Mouse (Mus musculus) embryonic facial prominence, embryonic 11.5 days (tissue): ENCODE measurements around the gene Gm21976. TPM values are rescaled to one million over a fixed set of nuclear protein-coding genes. Genes with fewer than 3 reads are reported as not detected.

Source experiments
- ATAC-seq: fragments of 200-750 bp; cut with Nextera tagmentation; replicated peaks from 2 replicates; pipeline ENCODE4 v1.8.0; 2017; ENCODE audit warnings: low read depth; ENCODE audit not compliant: insufficient number of reproducible peaks, low FRiP score, low TSS enrichment
- DNase-seq: peaks from one replicate; pipeline ENCODE4 v3.0.0-alpha.2; 2015; ENCODE audit warnings: low spot score
- H3K27ac ChIP-seq: fragments of 300-500 bp; sonication (generic); replicated peaks from 2 replicates; pipeline ENCODE4 v1.5.1; 2014; ENCODE audit warnings: mild to moderate bottlenecking, low read depth, low read length, control low read depth
- H3K27me3 ChIP-seq: fragments of 300-500 bp; sonication (generic); 2 replicates; pipeline ENCODE4 v1.6.1; 2014; ENCODE audit warnings: mild to moderate bottlenecking, low read length, moderate library complexity, mixed read lengths; ENCODE audit not compliant: control insufficient read depth, insufficient read depth
- H3K36me3 ChIP-seq: fragments of 300-500 bp; sonication (generic); replicated peaks from 2 replicates; pipeline ENCODE4 v1.6.1; 2014; ENCODE audit warnings: low read depth, mild to moderate bottlenecking, low read length, moderate library complexity, mixed read lengths; ENCODE audit not compliant: control insufficient read depth, insufficient read depth
- H3K4me1 ChIP-seq: fragments of 300-500 bp; sonication (generic); 2 replicates; pipeline ENCODE4 v1.6.1; 2014; ENCODE audit warnings: low read length, mixed read lengths; ENCODE audit not compliant: control insufficient read depth, insufficient read depth
- H3K4me2 ChIP-seq: fragments of 300-500 bp; sonication (generic); 2 replicates; pipeline ENCODE4 v1.6.1; 2014; ENCODE audit warnings: low read depth, mild to moderate bottlenecking, control low read depth, low read length, moderate library complexity
- H3K4me3 ChIP-seq: fragments of 300-500 bp; sonication (generic); 2 replicates; pipeline ENCODE4 v1.5.1; 2014; ENCODE audit warnings: low read depth, low read length, control low read depth
- H3K9ac ChIP-seq: fragments of 300-500 bp; sonication (generic); replicated peaks from 2 replicates; pipeline ENCODE4 v1.6.1; 2014; ENCODE audit warnings: mild to moderate bottlenecking, control low read depth, low read length
- H3K9me3 ChIP-seq: fragments of 300-500 bp; sonication (generic); replicated peaks from 2 replicates; pipeline ENCODE4 v1.6.1; 2016; ENCODE audit warnings: mild to moderate bottlenecking, low read length, inconsistent platforms, mixed read lengths; ENCODE audit not compliant: control insufficient read depth
- WGBS: fragments of 180-500 bp; shearing (Covaris S2); extraction: QIAGEN DNeasy Blood & Tissue Kit; methylation state at CpG from one replicate; pipeline ENCODE4 v1.1.7; 2014; 5-methylcytosine and 5-hydroxymethylcytosine counted together
- polyA plus RNA-seq: library from polyadenylated mRNA; unstranded; fragments of >200 nt; fragmentation: Nextera tagmentation; extraction: Ambion mirVana; gene quantifications from 2 replicates; pipeline ENCODE4 v1.2.1, GENCODE M21; 2014

Gm21976 gene
- polyA plus RNA-seq = not detected in 2 replicates

DNA sequence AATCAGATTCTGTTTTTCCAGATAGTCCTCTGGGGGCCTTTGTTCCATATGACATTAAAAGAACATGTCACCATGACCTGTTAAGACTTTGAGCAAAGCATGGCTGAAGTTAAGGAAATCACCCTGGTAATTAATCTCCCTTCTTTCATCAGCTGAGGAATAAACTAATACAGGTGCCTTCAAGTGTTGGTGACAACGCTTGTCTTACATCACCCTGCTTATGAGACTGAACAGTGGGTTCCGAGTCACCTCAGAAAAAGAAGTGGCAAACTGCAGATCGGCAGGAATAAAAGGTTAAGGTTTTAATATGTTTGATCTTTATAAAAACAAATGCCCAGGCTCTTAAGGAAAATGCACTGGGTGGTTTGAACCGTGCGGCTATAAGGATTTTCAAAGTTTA lies at the start of gene Gm21976:
Gm21976 (plus strand) TSS at position 202 of the 400 bp plus-strand sequence.
- no peak within 1 kb of the TSS for H3K27ac ChIP-seq
- H3K4me2 ChIP-seq = no peak within 1 kb of the TSS
- H3K9me3 ChIP-seq = no peaks in the 10 kb centered on the region
- no peak within 1 kb of the TSS for H3K9ac ChIP-seq
- 89% methylated on average over 5 of the region's 5 CpGs for WGBS
- no peaks in the 10 kb centered on the region for H3K27me3 ChIP-seq
- H3K36me3 ChIP-seq = no peaks in the 10 kb centered on the region
- H3K4me1 ChIP-seq = no peaks in the 10 kb centered on the region
- DNase-seq (no peak), ATAC-seq (no peak)
- H3K4me3 ChIP-seq = no peak within 1 kb of the TSS

- H3K4me3 ChIP-seq = no peak overlapping the region
- ATAC-seq = no peak
- no peaks in the 10 kb centered on the region for H3K4me1 ChIP-seq
- H3K4me2 ChIP-seq = no peak overlapping the region
- no peak for DNase-seq
- H3K36me3 ChIP-seq = no peaks in the 10 kb centered on the region
- H3K27me3 ChIP-seq = no peaks in the 10 kb centered on the region
- WGBS = 79% methylated on average over 1 of the region's 1 CpGs
- no peaks in the 10 kb centered on the region for H3K9me3 ChIP-seq
- no peak overlapping the region for H3K27ac ChIP-seq
- no peak overlapping the region for H3K9ac ChIP-seq
These were observed 49.2 kb upstream of the Gm21976 start for GRCm38 (mm10) chr13:98230511-98230910.

DNA sequence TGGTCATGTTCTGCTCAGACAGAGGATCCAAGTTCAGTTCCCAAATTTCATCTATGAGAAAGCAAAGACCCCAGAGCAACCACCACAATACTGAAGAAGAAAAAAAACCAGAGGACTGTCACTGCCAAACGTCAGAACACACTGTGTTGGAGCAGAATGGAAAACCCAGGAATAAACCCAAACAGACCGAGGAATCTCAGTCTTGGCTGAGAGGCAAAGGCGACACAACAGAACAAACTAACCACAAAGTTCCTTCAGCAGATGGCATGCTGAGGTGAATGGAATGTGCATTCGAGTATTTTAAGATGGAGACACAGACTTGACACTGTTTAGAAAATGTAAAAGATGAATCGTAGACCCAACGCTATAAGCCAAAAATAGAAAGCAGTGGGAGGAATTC lies 44.2 kb upstream of the Gm21976 start:
- ATAC-seq (no peak), DNase-seq (no peak)
- no peaks in the 10 kb centered on the region for H3K9me3 ChIP-seq
- no peak overlapping the region for H3K27ac ChIP-seq
- 78% methylated on average over 6 of the region's 6 CpGs for WGBS
- H3K36me3 ChIP-seq = no peaks in the 10 kb centered on the region
- H3K4me3 ChIP-seq = no peak overlapping the region
- H3K27me3 ChIP-seq = no peaks in the 10 kb centered on the region
- no peaks in the 10 kb centered on the region for H3K4me1 ChIP-seq
- no peak overlapping the region for H3K9ac ChIP-seq
- no peak overlapping the region for H3K4me2 ChIP-seq

DNA sequence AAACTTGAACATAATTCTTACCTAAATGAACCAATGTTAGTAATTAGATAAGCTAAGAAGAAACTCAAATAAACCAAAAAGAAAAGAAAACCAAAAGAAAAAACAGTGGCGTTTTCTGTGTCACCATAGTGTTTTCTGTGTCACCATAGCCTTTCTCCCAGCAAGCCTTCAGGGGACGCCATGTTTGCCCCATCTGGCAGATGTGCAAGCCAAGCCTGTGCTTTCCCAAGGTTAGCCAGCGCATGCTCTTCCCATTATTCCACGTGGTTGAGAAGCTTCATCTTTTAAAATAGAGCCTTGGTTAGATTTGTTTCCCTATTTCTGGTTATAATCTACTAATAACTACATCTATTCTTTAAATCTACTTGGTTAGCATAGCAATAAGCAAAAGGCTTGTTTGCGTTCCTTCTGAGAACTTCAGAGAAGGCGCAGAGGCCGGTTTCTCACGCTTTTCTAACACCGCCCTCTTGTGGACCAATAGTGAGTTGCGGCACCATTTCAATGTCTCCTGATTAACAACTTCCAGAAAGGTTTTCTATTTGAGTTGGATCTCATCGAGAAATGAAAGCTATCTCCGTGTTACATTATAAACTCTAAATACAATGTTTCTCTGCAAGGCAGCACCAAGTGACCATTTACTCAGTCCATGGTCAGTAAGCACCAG lies 39.6 kb upstream of the Gm21976 start:
- H3K27ac ChIP-seq = no peak overlapping the region
- ATAC-seq (no peak), DNase-seq (peak; percentile 89)
- WGBS = 20% methylated on average over 12 of the region's 12 CpGs
- no peak overlapping the region for H3K4me3 ChIP-seq
- H3K9me3 ChIP-seq = no peaks in the 10 kb centered on the region
- no peaks in the 10 kb centered on the region for H3K4me1 ChIP-seq
- no peaks in the 10 kb centered on the region for H3K27me3 ChIP-seq
- H3K9ac ChIP-seq = no peak overlapping the region
- H3K36me3 ChIP-seq = no peaks in the 10 kb centered on the region
- no peak overlapping the region for H3K4me2 ChIP-seq

DNA sequence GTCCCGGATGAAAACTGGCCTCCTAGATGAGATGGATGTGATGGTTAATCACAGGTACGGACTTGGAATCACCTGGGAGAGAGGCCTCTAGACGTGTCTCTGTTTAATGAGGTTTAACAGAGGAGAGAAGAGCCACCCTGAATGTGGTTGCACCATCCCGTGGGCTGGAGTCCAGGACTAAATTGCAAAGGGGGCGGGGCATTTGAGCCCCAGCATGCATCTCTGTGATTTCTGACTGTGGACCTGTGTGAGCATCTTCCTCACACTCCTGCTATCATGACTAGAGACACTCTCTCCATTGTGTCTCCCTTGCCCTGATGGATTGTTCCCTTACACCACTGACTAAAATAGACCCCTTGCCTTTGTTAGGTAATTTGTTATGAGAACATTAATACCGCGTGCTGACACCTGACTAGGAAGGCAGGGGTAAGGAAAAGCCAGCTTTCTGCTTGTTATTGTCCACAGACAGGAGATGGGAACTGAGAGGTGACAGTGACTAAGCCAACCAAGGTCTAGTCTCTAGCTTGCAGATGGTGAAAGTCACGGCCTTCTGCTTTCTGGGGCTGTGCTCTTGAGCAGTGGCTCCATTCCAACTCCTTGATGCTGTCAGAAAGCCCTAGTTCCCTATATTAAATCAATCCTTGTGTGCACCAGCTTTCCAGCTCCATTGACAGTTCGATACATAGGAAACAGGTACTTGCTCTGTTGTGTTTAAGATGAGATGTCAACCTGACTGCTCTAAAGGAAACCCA lies 38.0 kb upstream of the Gm21976 start:
- no peak overlapping the region for H3K27ac ChIP-seq
- no peaks in the 10 kb centered on the region for H3K9me3 ChIP-seq
- ATAC-seq (no peak), DNase-seq (no peak)
- H3K4me1 ChIP-seq = no peaks in the 10 kb centered on the region
- no peaks in the 10 kb centered on the region for H3K36me3 ChIP-seq
- H3K4me2 ChIP-seq = no peak overlapping the region
- 74% methylated on average over 9 of the region's 9 CpGs for WGBS
- no peak overlapping the region for H3K4me3 ChIP-seq
- H3K9ac ChIP-seq = no peak overlapping the region
- no peaks in the 10 kb centered on the region for H3K27me3 ChIP-seq

DNA sequence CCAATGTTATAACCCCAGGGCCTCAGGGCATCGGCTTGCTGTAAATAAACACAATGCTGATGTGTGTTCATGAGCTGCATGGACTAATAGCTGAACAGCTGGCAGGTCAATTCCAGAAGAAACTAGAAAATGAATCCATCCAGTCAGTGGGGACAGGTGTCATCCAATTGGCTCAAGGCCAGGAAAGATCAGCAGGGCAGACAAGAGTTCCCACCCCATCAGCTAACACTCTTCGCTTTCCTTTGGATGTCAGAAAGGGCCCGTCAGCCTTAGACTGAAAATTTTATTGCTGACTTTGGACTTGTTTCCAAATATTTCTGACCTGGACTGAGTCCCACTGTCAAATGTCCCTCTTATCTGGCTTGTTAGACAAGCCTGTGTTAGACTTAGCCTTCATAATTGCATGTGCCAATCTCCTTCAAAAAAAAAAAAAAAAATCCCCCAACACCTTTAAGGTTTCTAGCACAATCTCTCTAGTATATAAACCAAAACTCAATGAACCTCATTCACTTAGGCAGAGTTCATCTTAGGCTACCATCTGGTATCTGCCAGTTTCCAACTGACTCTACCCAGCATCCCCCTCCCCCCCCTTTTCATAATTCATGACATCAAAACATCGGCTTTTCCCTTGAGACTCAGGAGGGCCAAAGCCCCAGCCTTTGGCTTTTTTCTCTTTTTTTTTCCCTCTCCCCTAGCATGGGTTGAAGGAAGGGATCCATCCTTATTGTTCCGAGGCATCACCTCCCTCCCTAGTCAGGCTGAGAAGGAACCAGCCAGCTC lies 34.9 kb upstream of the Gm21976 start:
- no peaks in the 10 kb centered on the region for H3K4me1 ChIP-seq
- no peak overlapping the region for H3K4me2 ChIP-seq
- ATAC-seq (no peak), DNase-seq (no peak)
- no peaks in the 10 kb centered on the region for H3K27me3 ChIP-seq
- no peak overlapping the region for H3K9ac ChIP-seq
- H3K27ac ChIP-seq = no peak overlapping the region
- no peaks in the 10 kb centered on the region for H3K36me3 ChIP-seq
- no peaks in the 10 kb centered on the region for H3K9me3 ChIP-seq
- no peak overlapping the region for H3K4me3 ChIP-seq
- WGBS = 76% methylated on average over 5 of the region's 5 CpGs

DNA sequence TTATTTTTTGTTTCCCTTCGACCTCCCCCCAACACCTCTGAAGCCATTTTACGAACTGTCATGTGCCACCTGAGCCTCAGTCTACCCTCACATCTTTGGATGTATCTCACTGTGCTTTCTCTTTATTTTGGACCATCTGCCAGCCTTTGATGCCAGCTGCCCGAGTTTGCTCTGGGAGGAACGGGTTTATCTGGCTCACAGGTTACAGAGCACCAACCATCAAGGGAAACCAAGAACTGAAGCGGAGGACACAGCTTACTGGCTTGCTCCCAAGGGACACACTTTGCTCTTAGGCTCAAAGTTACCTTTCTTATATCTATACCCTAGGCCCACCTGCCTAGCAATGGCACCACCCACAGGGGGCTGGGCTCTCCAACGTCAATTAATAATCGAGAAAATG lies 34.3 kb upstream of the Gm21976 start:
- no peak for DNase-seq
- Histone ChIP-seq H3K4me2 (no peak overlapping the region), H3K9ac (no peak overlapping the region), H3K4me3 (no peak overlapping the region), H3K27ac (no peak overlapping the region), H3K4me1 (no peaks in the 10 kb centered on the region), H3K36me3 (no peaks in the 10 kb centered on the region), H3K9me3 (no peaks in the 10 kb centered on the region), H3K27me3 (no peaks in the 10 kb centered on the region)
- ATAC-seq = no peak
- WGBS = 76% methylated on average over 7 of the region's 7 CpGs

DNA sequence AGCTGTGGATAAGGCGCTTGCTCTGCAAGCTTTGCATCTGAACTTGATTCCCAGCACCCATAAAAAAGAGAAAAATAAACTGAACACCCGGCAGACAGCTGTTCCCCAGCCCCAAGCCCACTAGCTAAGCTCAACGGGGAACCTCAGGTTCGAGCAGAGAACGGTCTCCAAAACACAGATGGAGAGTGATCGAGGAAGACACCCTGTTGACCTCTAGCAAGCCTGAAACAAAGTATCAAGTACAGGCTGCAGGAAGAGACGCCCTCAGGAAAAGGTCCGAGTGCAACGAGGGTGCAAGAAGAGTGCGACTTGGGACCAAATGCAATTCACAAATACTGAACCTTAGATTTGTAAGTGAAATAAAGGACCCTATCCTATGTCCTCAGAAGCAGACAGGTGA lies 30.1 kb upstream of the Gm21976 start:
- peaks cover 6% of the 10 kb centered on the region; the same call in 1 of the 2 replicates for H3K36me3 ChIP-seq
- ATAC-seq (no peak), DNase-seq (no peak)
- H3K9ac ChIP-seq = no peak overlapping the region
- H3K9me3 ChIP-seq = no peaks in the 10 kb centered on the region
- H3K4me3 ChIP-seq = no peak overlapping the region
- no peak overlapping the region for H3K27ac ChIP-seq
- 90% methylated on average over 10 of the region's 10 CpGs for WGBS
- H3K4me1 ChIP-seq = no peaks in the 10 kb centered on the region
- H3K4me2 ChIP-seq = no peak overlapping the region
- no peaks in the 10 kb centered on the region for H3K27me3 ChIP-seq
